Mouse (Mus musculus) CH12.LX (cell line): ENCODE data around the gene Pth1r. TPM values are rescaled to one million over a fixed set of nuclear protein-coding genes. Genes with fewer than 3 reads are reported as not detected.

ENCODE experiments used
- DNase-seq: peaks from one replicate; pipeline ENCODE4 v3.0.0-alpha.2; 2013; ENCODE audit errors: extremely low read depth
- H3K27ac ChIP-seq: 2 replicates; pipeline ENCODE4 v1.5.1; 2012; ENCODE audit warnings: low read depth, mild to moderate bottlenecking, control low read depth, moderate library complexity; ENCODE audit not compliant: insufficient read depth
- H3K27me3 ChIP-seq: replicated peaks from 2 replicates; pipeline ENCODE3; 2012; ENCODE audit warnings: inconsistent platforms
- H3K36me3 ChIP-seq, 2 experiments: replicated peaks in 1 of 2; 2 replicates each; pipeline versions ENCODE3 to v1.6.1; 2012; ENCODE audit warnings: inconsistent platforms in 1 of 2, low read length in 1 of 2, mild to moderate bottlenecking in 1 of 2, mixed read lengths in 1 of 2, moderate library complexity in 1 of 2; ENCODE audit not compliant: control insufficient read depth in 1 of 2, insufficient read depth in 1 of 2
- H3K4me1 ChIP-seq, 2 experiments: 2 replicates each; pipeline ENCODE4 v1.6.1; 2012; ENCODE audit warnings: inconsistent platforms in 1 of 2, moderate library complexity in 1 of 2; ENCODE audit not compliant: insufficient read depth in 2 of 2, control insufficient read depth in 1 of 2
- H3K4me2 ChIP-seq: 2 replicates; pipeline ENCODE4 v1.6.1; 2012; ENCODE audit warnings: low read depth, mild to moderate bottlenecking, control low read depth; ENCODE audit not compliant: poor library complexity, insufficient read depth, severe bottlenecking
- H3K4me3 ChIP-seq, 3 experiments: fragments of 150-350 bp in 1 of 3; sonication (generic) in 1 of 3; replicated peaks in 1 of 3; 2 replicates each; pipeline versions ENCODE3 to v1.5.1; 2011 to 2012; ENCODE audit warnings: low read depth in 2 of 3, low read length in 2 of 3, mild to moderate bottlenecking in 2 of 3, moderate library complexity in 2 of 3, control low read depth in 1 of 3, improper control_type of control experiment in 1 of 3, inconsistent platforms in 1 of 3, mixed read lengths in 1 of 3; ENCODE audit not compliant: poor library complexity in 1 of 3
- H3K79me2 ChIP-seq: replicated peaks from 2 replicates; pipeline ENCODE4 v1.6.1; 2012; ENCODE audit warnings: mild to moderate bottlenecking, moderate library complexity; ENCODE audit not compliant: control insufficient read depth, poor library complexity, insufficient read depth, severe bottlenecking; ENCODE audit errors: extremely low read depth
- H3K9ac ChIP-seq: 2 replicates; pipeline ENCODE4 v1.6.1; 2012; ENCODE audit warnings: low read depth, mild to moderate bottlenecking, control low read depth, moderate library complexity; ENCODE audit not compliant: insufficient read depth
- H3K9me3 ChIP-seq: replicated peaks from 2 replicates; pipeline ENCODE3; 2012; ENCODE audit warnings: low read length, inconsistent platforms, mixed read lengths
- BHLHE40 ChIP-seq: IDR thresholded peaks from 2 replicates; pipeline ENCODE4 v1.6.1; 2011; ENCODE audit warnings: mild to moderate bottlenecking, low read depth, low read length, improper control_type of control experiment
- CHD1 ChIP-seq: IDR thresholded peaks from 2 replicates; pipeline ENCODE4 v1.6.1; 2012; ENCODE audit warnings: low read depth, low read length, improper control_type of control experiment, inconsistent platforms
- CTCF ChIP-seq, 2 experiments: IDR thresholded peaks in 1 of 2; conservative IDR thresholded peaks in 1 of 2; 2 replicates each; pipeline ENCODE4 v1.5.1; 2011 to 2012; ENCODE audit warnings: low read depth in 2 of 2, low read length in 2 of 2, improper control_type of control experiment in 1 of 2, inconsistent platforms in 1 of 2, mild to moderate bottlenecking in 1 of 2, moderate library complexity in 1 of 2
- E2F4 ChIP-seq: IDR thresholded peaks from 2 replicates; pipeline ENCODE4 v1.6.1; 2011; ENCODE audit warnings: low read depth, low read length, improper control_type of control experiment; ENCODE audit not compliant: insufficient replicate concordance
- ELF1 ChIP-seq: IDR thresholded peaks from 2 replicates; pipeline ENCODE4 v1.6.1; 2014; ENCODE audit warnings: low read depth, mild to moderate bottlenecking, inconsistent platforms, low read length, improper control_type of control experiment
- GABPA ChIP-seq: IDR thresholded peaks from 2 replicates; pipeline ENCODE4 v1.6.1; 2012; ENCODE audit warnings: low read depth, low read length, improper control_type of control experiment, inconsistent platforms; ENCODE audit not compliant: insufficient replicate concordance
- HCFC1 ChIP-seq: IDR thresholded peaks from 2 replicates; pipeline ENCODE4 v1.6.1; 2012; ENCODE audit warnings: low read depth, mild to moderate bottlenecking, inconsistent platforms, low read length, improper control_type of control experiment
- IRF4 ChIP-seq: IDR thresholded peaks from 2 replicates; pipeline ENCODE4 v1.6.1; 2014; ENCODE audit warnings: low read depth, mild to moderate bottlenecking, inconsistent platforms, low read length, improper control_type of control experiment
- KAT2A ChIP-seq: IDR thresholded peaks from 2 replicates; pipeline ENCODE4 v1.6.1; 2012; ENCODE audit warnings: low read length, improper control_type of control experiment, inconsistent platforms; ENCODE audit not compliant: insufficient replicate concordance
- MAX ChIP-seq: IDR thresholded peaks from 2 replicates; pipeline ENCODE4 v1.6.1; 2011; ENCODE audit warnings: low read length, improper control_type of control experiment
- MXI1 ChIP-seq: IDR thresholded peaks from 2 replicates; pipeline ENCODE4 v1.6.1; 2011; ENCODE audit warnings: mild to moderate bottlenecking, low read depth, low read length, improper control_type of control experiment
- PAX5 ChIP-seq: IDR thresholded peaks from 2 replicates; pipeline ENCODE4 v1.6.1; 2012; ENCODE audit warnings: low read length, inconsistent platforms, mixed read lengths
- RAD21 ChIP-seq: IDR thresholded peaks from 2 replicates; pipeline ENCODE4 v1.6.1; 2011; ENCODE audit warnings: low read depth, mild to moderate bottlenecking, low read length, improper control_type of control experiment, moderate library complexity
- RCOR1 ChIP-seq: conservative IDR thresholded peaks from 2 replicates; pipeline ENCODE4 v1.6.1; 2012; ENCODE audit warnings: low read depth, mild to moderate bottlenecking, inconsistent platforms, low read length, improper control_type of control experiment
- SMC3 ChIP-seq: IDR thresholded peaks from 2 replicates; pipeline ENCODE4 v1.6.1; 2011; ENCODE audit warnings: low read depth, low read length, improper control_type of control experiment
- TBP ChIP-seq: conservative IDR thresholded peaks from 2 replicates; pipeline ENCODE4 v1.6.1; 2011; ENCODE audit warnings: low read depth, low read length, improper control_type of control experiment
- TCF12 ChIP-seq: IDR thresholded peaks from 2 replicates; pipeline ENCODE4 v1.6.1; 2014; ENCODE audit warnings: low read depth, mild to moderate bottlenecking, inconsistent platforms, low read length, improper control_type of control experiment
- USF1 ChIP-seq: IDR thresholded peaks from 2 replicates; pipeline ENCODE4 v1.6.1; 2014; ENCODE audit warnings: low read depth, mild to moderate bottlenecking, inconsistent platforms, low read length, improper control_type of control experiment
- USF2 ChIP-seq: conservative IDR thresholded peaks from 2 replicates; pipeline ENCODE4 v1.6.1; 2011; ENCODE audit warnings: low read depth, low read length, improper control_type of control experiment
- ZC3H11A ChIP-seq: IDR thresholded peaks from 2 replicates; pipeline ENCODE4 v1.6.1; 2012; ENCODE audit warnings: low read depth, mild to moderate bottlenecking, inconsistent platforms, low read length, improper control_type of control experiment
- ZKSCAN1 ChIP-seq: IDR thresholded peaks from 2 replicates; pipeline ENCODE4 v1.6.1; 2012; ENCODE audit warnings: low read depth, inconsistent platforms, low read length, improper control_type of control experiment, borderline replicate concordance
- ZMIZ1 ChIP-seq: IDR thresholded peaks from 2 replicates; pipeline ENCODE4 v1.6.1; 2012; ENCODE audit warnings: low read depth, mild to moderate bottlenecking, inconsistent platforms, low read length, improper control_type of control experiment
- dilution Hi-C: fragments of 300-500 bp; cut with MboI; formaldehyde crosslinking; loops from 2 replicates; pipeline ENCODE4 v1.14.3; 2020; ENCODE audit warnings: low sequenced_read_pairs; ENCODE audit not compliant: extremely low pct_unique_long_range_greater_than_20kb, extremely low pct_ligation_motif_present
- in situ Hi-C: fragments of 300-500 bp; cut with MboI; formaldehyde crosslinking; loops from 3 replicates; pipeline ENCODE4 v1.14.3; 2019; ENCODE audit warnings: low sequenced_read_pairs, low pct_ligation_motif_present, low pct_unique_long_range_greater_than_20kb, mixed read lengths
- polyA plus RNA-seq: library from polyadenylated mRNA; unstranded; fragments of >175 nt; gene quantifications from 2 replicates; pipeline ENCODE4 v1.2.1, GENCODE M21; 2012; ENCODE audit warnings: low read depth; ENCODE audit not compliant: insufficient read length
- total RNA-seq, 2 experiments: library from RNA; depleted of rRNA; stranded (reverse); fragments of 300-350 nt in 1 of 2; fragments of >200 nt in 1 of 2; gene quantifications; 2 replicates each; pipeline ENCODE4 v1.2.3; 2012 to 2014

Gene Pth1r
- total and polyA plus RNA-seq, 3 experiments, result 0.10 to 0.76 TPM; not detected in 1

DNA sequence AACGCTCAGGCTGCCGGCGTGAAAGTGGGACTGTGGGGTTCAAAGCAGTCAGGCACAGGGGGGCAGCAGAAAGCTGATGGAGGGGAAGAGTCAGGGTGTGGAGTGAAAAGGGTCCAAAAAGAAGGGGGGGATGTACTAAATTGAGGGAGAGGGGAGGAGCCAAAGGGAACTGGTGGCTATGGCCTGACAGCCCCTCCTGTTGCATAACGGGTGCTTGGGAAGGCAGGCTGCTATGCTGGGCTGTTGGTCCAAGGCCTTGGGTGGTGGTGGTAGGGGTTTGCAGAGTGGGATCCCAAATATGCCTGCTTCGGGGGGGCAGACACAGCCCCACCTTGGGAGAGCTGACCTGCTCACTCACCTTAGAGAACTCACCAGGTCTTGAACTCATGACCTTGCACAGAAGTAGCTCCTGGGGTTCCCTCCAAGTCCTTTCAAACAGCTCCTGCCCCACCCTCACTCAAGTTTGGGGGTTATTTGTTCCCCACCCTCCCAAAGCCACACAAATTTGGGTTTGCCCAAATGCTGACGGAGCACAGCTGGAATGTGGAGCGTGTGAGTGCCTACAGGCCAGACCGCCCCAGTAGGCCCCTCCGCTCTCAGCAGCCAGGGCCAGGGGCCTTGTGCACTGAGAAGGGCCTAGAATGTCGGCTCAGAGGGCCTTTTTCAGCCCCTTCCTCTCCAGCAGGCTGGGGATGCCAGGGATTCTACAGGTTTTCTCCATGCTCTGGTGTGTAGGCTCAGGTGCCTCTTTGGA lies 28.5 kb upstream of the Pth1r start:
- Histone ChIP-seq H3K27me3 (peaks cover 54% of the 10 kb centered on the region), H3K79me2 (no peaks in the 10 kb centered on the region), H3K9ac (no peak overlapping the region), H3K36me3 (no peaks in the 10 kb centered on the region), H3K9me3 (no peaks in the 10 kb centered on the region), H3K4me3 (no peak overlapping the region), H3K4me1 (peaks cover 3 to 10% of the 10 kb centered on the region in 2 experiments; a peak in 3 of 4 replicates), H3K4me2 (no peak overlapping the region), H3K27ac (no peak overlapping the region)
- in situ Hi-C loops, result no loop called here
- DNase-seq, result no peak
- dilution Hi-C loops, result no loop called here
- TF ChIP-seq MAX (no peak), USF1 (no peak), PAX5 (no peak), TCF12 (no peak)
- TF ChIP-seq, all 38 proteins: peak for 0

DNA sequence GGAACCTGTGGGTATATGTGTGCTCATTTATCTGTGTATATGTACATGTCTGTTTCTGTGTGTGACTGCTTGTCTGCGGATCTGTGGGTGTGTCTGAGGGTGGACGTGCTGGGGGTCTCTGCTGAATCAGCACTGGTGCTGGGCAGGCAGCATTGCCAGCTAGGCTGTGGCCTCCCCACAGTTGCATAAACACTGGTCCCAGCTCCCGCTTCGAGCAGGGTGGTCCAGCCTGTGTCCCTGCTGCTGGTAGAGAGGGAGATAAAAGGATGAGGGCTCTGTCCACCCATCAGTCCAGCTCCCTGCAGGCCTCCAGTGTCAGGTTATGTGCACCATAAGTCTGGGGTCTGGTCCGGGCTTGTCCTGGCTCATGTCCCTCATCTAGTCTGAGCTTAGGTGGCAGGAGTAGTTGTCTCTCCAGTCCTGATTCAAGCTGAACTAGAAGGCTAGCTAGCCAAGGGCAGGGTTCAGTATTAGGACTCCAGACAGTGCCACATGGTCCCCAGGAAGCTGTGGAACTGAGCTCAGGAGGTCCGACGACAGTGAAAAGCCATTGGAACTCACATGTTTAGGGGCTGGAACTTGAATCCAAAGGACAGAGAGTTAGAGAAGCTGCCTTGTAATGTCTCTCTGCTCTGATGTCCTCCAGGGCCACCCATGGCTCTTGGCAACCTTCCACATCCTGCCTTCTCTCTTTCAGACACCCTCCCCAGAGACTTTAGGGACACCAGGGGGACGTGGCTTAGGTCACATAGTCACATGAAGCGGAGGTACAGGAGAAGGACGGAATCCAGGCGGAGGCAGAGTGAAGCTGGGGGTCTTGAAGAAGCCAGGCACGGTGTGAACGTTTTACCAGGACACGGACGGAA lies 27.7 kb upstream of the Pth1r start:
- Histone ChIP-seq H3K4me2 (no peak overlapping the region), H3K9me3 (no peaks in the 10 kb centered on the region), H3K36me3 (no peaks in the 10 kb centered on the region), H3K4me3 (no peak overlapping the region), H3K79me2 (no peaks in the 10 kb centered on the region), H3K4me1 (peaks cover 2 to 7% of the 10 kb centered on the region in 2 experiments; a peak in 2 of 4 replicates), H3K27me3 (peaks cover 59% of the 10 kb centered on the region), H3K27ac (no peak overlapping the region), H3K9ac (no peak overlapping the region)
- TF ChIP-seq RAD21 (no peak), ELF1 (no peak), TCF12 (no peak), IRF4 (no peak), ZKSCAN1 (no peak), BHLHE40 (no peak), ZC3H11A (no peak), GABPA (no peak), RCOR1 (no peak), ZMIZ1 (no peak), USF2 (no peak), HCFC1 (no peak), MXI1 (no peak), TBP (no peak), KAT2A (no peak), CTCF (conservative IDR thresholded peaks at IDR 0.05 in 1 of 2, IDR thresholded peaks at IDR 0.05 in 1 of 2; ENCODE audit: low read depth in 2 of 2, low read length in 2 of 2) (no peak), SMC3 (no peak), CHD1 (no peak), E2F4 (no peak)
- dilution Hi-C loops, result no loop called here
- no peak for DNase-seq
- in situ Hi-C loops, result no loop called here
